Mouse (Mus musculus) liver, postnatal 0 days (tissue): ENCODE data around the gene Zfp128.

Experiments used
- CTCF ChIP-seq: sonication (generic); IDR thresholded peaks from 2 replicates; pipeline ENCODE4 v1.5.1; 2016; ENCODE audit warnings: antibody characterized with exemption, low read depth
- EP300 ChIP-seq: IDR thresholded peaks from 2 replicates; pipeline ENCODE4 v1.6.1; 2016; ENCODE audit warnings: antibody characterized with exemption, low read depth, mild to moderate bottlenecking

GRCm38 (mm10) chr7:12926316-12926715 lies 45.3 kb downstream of the Zfp128 start:
- TF ChIP-seq CTCF (no peak), EP300 (no peak)
